Mouse (Mus musculus) thymus, postnatal 14 days (tissue): ENCODE results near the gene Gm7257.

Experiments used
- DNase-seq: peaks from one replicate; pipeline ENCODE4 v3.0.0; 2021

The Gm7257 gene

DNA sequence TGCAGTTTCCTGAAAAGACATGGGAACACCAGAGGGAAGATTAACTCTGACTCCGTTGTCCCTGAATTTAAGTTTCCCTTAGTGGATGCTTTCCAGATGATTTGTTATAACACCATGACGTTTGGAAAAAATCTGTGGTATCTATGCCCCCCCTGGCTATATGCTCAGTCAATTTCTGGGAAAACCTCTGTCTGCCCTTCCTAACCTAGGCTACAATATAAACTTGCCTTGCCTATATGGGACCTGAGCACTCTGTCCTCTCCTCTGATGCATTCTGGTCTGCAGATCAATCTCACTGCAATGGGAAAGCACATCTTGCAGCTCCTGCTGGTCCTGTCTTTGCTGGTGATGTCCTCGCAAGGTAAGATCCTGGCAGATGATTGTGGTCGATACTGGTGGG is at the start of gene Gm7257:
TSS of gene Gm7257 (plus strand) at position 301 of the 400 bp plus-strand sequence.
- DNase-seq: no peak

DNA sequence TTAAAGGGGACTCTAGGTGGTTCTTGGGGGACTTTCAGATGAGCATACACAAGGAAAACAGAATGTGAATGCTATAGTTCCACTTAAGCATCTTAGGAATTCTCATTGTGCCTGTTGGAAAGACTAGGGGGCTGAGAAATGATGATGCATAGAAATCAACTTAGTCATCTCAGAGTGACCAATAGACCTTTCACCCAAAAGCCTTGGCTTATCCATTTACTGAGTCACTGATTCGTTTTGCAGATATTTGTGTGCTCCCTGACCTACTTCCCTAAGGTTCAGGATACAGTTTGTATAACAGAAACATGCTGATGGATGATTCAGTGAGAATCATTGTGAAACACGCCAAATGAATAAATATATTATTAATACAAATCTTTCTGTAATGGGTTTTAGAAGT is 28.7 kb upstream of the Gm7257 start:
- DNase-seq: no peak

DNA sequence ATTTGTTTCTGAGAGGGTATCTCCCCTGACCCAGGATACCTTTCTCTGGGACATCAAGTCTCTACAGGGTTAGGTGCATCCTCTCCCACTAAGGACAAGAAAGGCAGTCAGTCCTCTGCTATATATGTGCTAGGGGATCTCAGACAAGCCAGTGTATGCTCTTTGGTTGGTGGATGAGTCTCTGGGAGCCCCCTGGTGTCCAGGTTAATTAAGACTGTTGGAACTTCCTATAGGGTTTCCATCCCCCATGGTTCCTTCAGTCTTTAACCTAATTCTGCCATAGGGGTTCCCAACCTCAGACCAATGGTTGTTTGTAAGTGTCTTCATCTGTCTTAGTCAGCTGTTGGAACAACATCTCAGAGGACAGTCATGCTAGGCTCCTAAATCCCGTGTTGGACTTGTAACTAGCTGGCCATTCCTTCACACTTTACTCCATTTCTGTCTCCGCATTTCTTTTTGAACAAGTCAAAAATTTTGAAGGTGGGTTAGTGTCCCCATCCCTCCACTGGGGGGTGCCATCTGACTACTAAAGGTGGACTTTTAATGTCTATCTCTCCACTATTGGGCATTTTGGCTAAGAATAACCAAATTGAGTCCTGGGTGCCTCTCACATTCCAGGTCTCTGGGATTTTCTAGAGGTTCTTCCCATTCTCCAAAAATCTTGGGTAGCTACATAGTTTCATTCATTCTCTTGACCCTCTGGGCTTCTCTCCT is 3.5 kb downstream of the Gm7257 start:
- DNase-seq: no peak

DNA sequence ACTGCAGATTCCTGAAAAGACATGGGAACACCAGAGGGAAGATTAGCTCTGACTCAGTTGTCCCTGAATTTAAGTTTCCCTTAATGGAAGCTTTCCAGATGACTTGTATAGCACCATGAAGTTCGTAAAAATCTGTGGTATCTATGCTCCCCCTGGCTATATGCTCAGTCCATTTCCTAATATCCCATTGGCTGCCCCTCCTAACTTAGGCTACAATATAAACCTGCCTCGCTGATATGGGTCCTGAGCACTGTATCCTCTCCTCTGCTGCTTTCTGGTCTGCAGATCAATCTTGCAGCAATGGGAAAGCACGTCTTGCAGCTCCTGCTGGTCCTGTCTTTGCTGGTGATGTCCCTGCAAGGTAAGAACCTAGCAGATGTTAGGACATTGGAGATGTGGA is 43.7 kb downstream of the Gm7257 start, which contains the start of gene Gm9513:
TSS of gene Gm9513 (plus strand) at position 301 of the 400 bp plus-strand sequence.
- no peak for DNase-seq
